Mouse (Mus musculus): Measurements from ENCODE around the gene Myh14. TPM values are rescaled to one million over a fixed set of nuclear protein-coding genes. Genes with fewer than 3 reads are reported as not detected.

Myh14 gene
- polyA plus RNA-seq, 1 experiment = 3.7 TPM

GRCm38 (mm10) chr7:44568803-44569202 is 101.8 kb downstream of the Myh14 start:
- Histone ChIP-seq H3K4me1 (replicated peaks; ENCODE audit: control insufficient read depth, insufficient read depth, low read length) (no peaks in the 10 kb centered on the region), H3K36me3 (ENCODE audit: control insufficient read depth, insufficient read depth, low read length) (no peaks in the 10 kb centered on the region), H3K27me3 (ENCODE audit: control insufficient read depth, insufficient read depth, low read length) (no peaks in the 10 kb centered on the region), H3K27ac (ENCODE audit: control insufficient read depth, insufficient read depth, low read length) (no peak overlapping the region), H3K4me3 (ENCODE audit: control insufficient read depth, insufficient read depth, low read length) (no peak overlapping the region)
- DNase-seq = no peak
- TF ChIP-seq CTCF (IDR thresholded peaks at IDR 0.05; ENCODE audit: borderline replicate concordance, control insufficient read depth, extremely low read depth, insufficient read depth, low read length, poor library complexity) (no peak), POLR2A (IDR thresholded peaks at IDR 0.05; ENCODE audit: control insufficient read depth, extremely low read depth, insufficient read depth, low read length, poor library complexity) (no peak)
- WGBS = 87% methylated on average over 9 of the region's 9 CpGs

DNA sequence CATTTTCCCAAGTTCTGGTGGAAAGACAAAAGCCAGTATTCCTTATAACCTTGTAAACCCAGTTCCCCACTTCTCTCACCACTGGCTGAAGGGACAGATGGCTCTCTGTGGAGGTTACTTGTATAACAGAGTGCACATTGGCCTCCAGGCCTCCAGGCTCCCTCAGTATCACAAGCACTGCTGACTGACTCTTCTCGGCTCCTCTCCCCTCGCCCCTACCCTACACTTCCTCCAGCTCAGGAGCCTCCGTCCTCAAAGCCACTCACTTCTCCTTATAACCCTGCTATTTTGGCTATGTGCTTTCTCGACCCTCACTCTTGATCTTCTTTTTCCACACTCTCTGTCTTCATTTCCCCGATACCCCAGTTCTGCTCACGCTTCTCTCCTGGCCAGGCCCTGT is 105.2 kb downstream of the Myh14 start:
- no peaks in the 10 kb centered on the region for H3K36me3 ChIP-seq (ENCODE audit: control insufficient read depth, insufficient read depth, low read length)
- H3K27me3 ChIP-seq (ENCODE audit: control insufficient read depth, insufficient read depth, low read length) = no peaks in the 10 kb centered on the region
- WGBS = 63% methylated on average over 6 of the region's 6 CpGs
- TF ChIP-seq POLR2A (IDR thresholded peaks at IDR 0.05; ENCODE audit: control insufficient read depth, extremely low read depth, insufficient read depth, low read length, poor library complexity) = no peak
- TF ChIP-seq CTCF (IDR thresholded peaks at IDR 0.05; ENCODE audit: borderline replicate concordance, control insufficient read depth, extremely low read depth, insufficient read depth, low read length, poor library complexity) = no peak
- H3K27ac ChIP-seq (ENCODE audit: control insufficient read depth, insufficient read depth, low read length) = no peak overlapping the region
- DNase-seq = no peak
- H3K4me1 ChIP-seq (replicated peaks; ENCODE audit: control insufficient read depth, insufficient read depth, low read length) = no peaks in the 10 kb centered on the region
- H3K4me3 ChIP-seq (ENCODE audit: control insufficient read depth, insufficient read depth, low read length) = no peak overlapping the region

- no peak overlapping the region for H3K27ac ChIP-seq (ENCODE audit: control insufficient read depth, insufficient read depth, low read length)
- no peak for TF ChIP-seq CTCF (IDR thresholded peaks at IDR 0.05; ENCODE audit: borderline replicate concordance, control insufficient read depth, extremely low read depth, insufficient read depth, low read length, poor library complexity)
- no peak for TF ChIP-seq POLR2A (IDR thresholded peaks at IDR 0.05; ENCODE audit: control insufficient read depth, extremely low read depth, insufficient read depth, low read length, poor library complexity)
These were observed 106.2 kb downstream of the Myh14 start for GRCm38 (mm10) chr7:44564486-44564885.

GRCm38 (mm10) chr7:44563284-44563683 is 107.4 kb downstream of the Myh14 start:
- no peaks in the 10 kb centered on the region for H3K27me3 ChIP-seq (ENCODE audit: control insufficient read depth, insufficient read depth, low read length)
- no peak for TF ChIP-seq POLR2A (IDR thresholded peaks at IDR 0.05; ENCODE audit: control insufficient read depth, extremely low read depth, insufficient read depth, low read length, poor library complexity)
- TF ChIP-seq CTCF (IDR thresholded peaks at IDR 0.05; ENCODE audit: borderline replicate concordance, control insufficient read depth, extremely low read depth, insufficient read depth, low read length, poor library complexity) = no peak
- no peak for DNase-seq
- 70% methylated on average over 8 of the region's 8 CpGs for WGBS
- H3K4me1 ChIP-seq (replicated peaks; ENCODE audit: control insufficient read depth, insufficient read depth, low read length) = no peaks in the 10 kb centered on the region
- no peaks in the 10 kb centered on the region for H3K36me3 ChIP-seq (ENCODE audit: control insufficient read depth, insufficient read depth, low read length)
- H3K27ac ChIP-seq (ENCODE audit: control insufficient read depth, insufficient read depth, low read length) = no peak overlapping the region
- H3K4me3 ChIP-seq (ENCODE audit: control insufficient read depth, insufficient read depth, low read length) = no peak overlapping the region

More at GRCm38 (mm10) chr7:44564486-44564885, 106.2 kb downstream of the Myh14 start:
- WGBS = 94% methylated on average over 10 of the region's 10 CpGs
- H3K4me1 ChIP-seq (replicated peaks; ENCODE audit: control insufficient read depth, insufficient read depth, low read length) = no peaks in the 10 kb centered on the region
- no peak overlapping the region for H3K4me3 ChIP-seq (ENCODE audit: control insufficient read depth, insufficient read depth, low read length)
- DNase-seq = no peak
- no peaks in the 10 kb centered on the region for H3K27me3 ChIP-seq (ENCODE audit: control insufficient read depth, insufficient read depth, low read length)
- no peaks in the 10 kb centered on the region for H3K36me3 ChIP-seq (ENCODE audit: control insufficient read depth, insufficient read depth, low read length)

- H3K27ac ChIP-seq (ENCODE audit: control insufficient read depth, insufficient read depth, low read length) = no peak overlapping the region
- TF ChIP-seq CTCF (IDR thresholded peaks at IDR 0.05; ENCODE audit: borderline replicate concordance, control insufficient read depth, extremely low read depth, insufficient read depth, low read length, poor library complexity) = peak; percentile 57; the same call in 1 of the 2 replicates
- TF ChIP-seq POLR2A (IDR thresholded peaks at IDR 0.05; ENCODE audit: control insufficient read depth, extremely low read depth, insufficient read depth, low read length, poor library complexity) = no peak
- DNase-seq = peak; percentile 81
These were observed 109.9 kb downstream of the Myh14 start for GRCm38 (mm10) chr7:44560435-44561400.

GRCm38 (mm10) chr7:44557629-44558028 is 113.0 kb downstream of the Myh14 start:
- H3K36me3 ChIP-seq (ENCODE audit: control insufficient read depth, insufficient read depth, low read length) = no peaks in the 10 kb centered on the region
- 87% methylated on average over 2 of the region's 2 CpGs for WGBS
- no peak overlapping the region for H3K27ac ChIP-seq (ENCODE audit: control insufficient read depth, insufficient read depth, low read length)
- no peak overlapping the region for H3K4me3 ChIP-seq (ENCODE audit: control insufficient read depth, insufficient read depth, low read length)
- TF ChIP-seq POLR2A (IDR thresholded peaks at IDR 0.05; ENCODE audit: control insufficient read depth, extremely low read depth, insufficient read depth, low read length, poor library complexity) (no peak), CTCF (IDR thresholded peaks at IDR 0.05; ENCODE audit: borderline replicate concordance, control insufficient read depth, extremely low read depth, insufficient read depth, low read length, poor library complexity) (no peak)
- H3K27me3 ChIP-seq (ENCODE audit: control insufficient read depth, insufficient read depth, low read length) = no peaks in the 10 kb centered on the region
- peaks cover 7% of the 10 kb centered on the region for H3K4me1 ChIP-seq (replicated peaks; ENCODE audit: control insufficient read depth, insufficient read depth, low read length)
- no peak for DNase-seq

More at GRCm38 (mm10) chr7:44560435-44561400, 109.9 kb downstream of the Myh14 start:
- Histone ChIP-seq H3K4me1 (replicated peaks; ENCODE audit: control insufficient read depth, insufficient read depth, low read length) (no peaks in the 10 kb centered on the region), H3K36me3 (ENCODE audit: control insufficient read depth, insufficient read depth, low read length) (no peaks in the 10 kb centered on the region), H3K27me3 (ENCODE audit: control insufficient read depth, insufficient read depth, low read length) (no peaks in the 10 kb centered on the region), H3K4me3 (ENCODE audit: control insufficient read depth, insufficient read depth, low read length) (no peak overlapping the region)
- whole genome bisulfite sequencing = 62% methylated on average over 18 of the region's 18 CpGs

Other genes with a start within 250 kb of the Myh14 start
- 0.84 and 1.4 TPM in 2 replicates for gene Lrrc4b, start 241.8 kb downstream of the Myh14 start, polyA plus RNA-seq (2012; rRNA removed)
- 0.32 and 1.6 TPM in 2 replicates for gene Aspdh, start 205.5 kb downstream of the Myh14 start, polyA plus RNA-seq (2012; rRNA removed)
- gene Josd2, start 202.9 kb downstream of the Myh14 start, polyA plus RNA-seq (2012; rRNA removed) = 107 and 142 TPM in 2 replicates
- 378 and 406 TPM in 2 replicates for gene Emc10, start 174.3 kb downstream of the Myh14 start, polyA plus RNA-seq (2012; rRNA removed)
- 7.8 and 9.4 TPM in 2 replicates for gene Fam71e1, start 174.3 kb downstream of the Myh14 start, polyA plus RNA-seq (2012; rRNA removed)
- 0.53 and 0.55 TPM in 2 replicates for gene Mybpc2, start 146.2 kb downstream of the Myh14 start, polyA plus RNA-seq (2012; rRNA removed)
- 40.3 and 43.3 TPM in 2 replicates for gene Spib, start 138.8 kb downstream of the Myh14 start, polyA plus RNA-seq (2012; rRNA removed)
- gene Pold1, start 122.0 kb downstream of the Myh14 start, polyA plus RNA-seq (2012; rRNA removed) = 208 and 235 TPM in 2 replicates
- 302 and 308 TPM in 2 replicates for gene Nr1h2, start 116.9 kb downstream of the Myh14 start, polyA plus RNA-seq (2012; rRNA removed)
- gene Napsa, start 98.5 kb downstream of the Myh14 start, polyA plus RNA-seq (2012; rRNA removed) = 28.0 and 32.0 TPM in 2 replicates
- gene Kcnc3, start 80.2 kb downstream of the Myh14 start, polyA plus RNA-seq (2012; rRNA removed) = 0.82 and 1.0 TPM in 2 replicates
- gene Izumo2, start 37.9 kb upstream of the Myh14 start, polyA plus RNA-seq (2012; rRNA removed) = not detected in 2 replicates
- gene Vrk3, start 77.6 kb upstream of the Myh14 start, polyA plus RNA-seq (2012; rRNA removed) = 105 and 111 TPM in 2 replicates
- gene Zfp473, start 80.2 kb upstream of the Myh14 start, polyA plus RNA-seq (2012; rRNA removed) = 1.1 TPM in 2 replicates
- gene Nup62, start 145.2 kb upstream of the Myh14 start, polyA plus RNA-seq (2012; rRNA removed) = 189 and 223 TPM in 2 replicates
- gene Il4i1, start 145.5 kb upstream of the Myh14 start, polyA plus RNA-seq (2012; rRNA removed) = 71.7 and 74.4 TPM in 2 replicates
- 76.5 and 102 TPM in 2 replicates for gene Atf5, start 145.8 kb upstream of the Myh14 start, polyA plus RNA-seq (2012; rRNA removed)
- gene Akt1s1, start 178.1 kb upstream of the Myh14 start, polyA plus RNA-seq (2012; rRNA removed) = 91.4 and 120 TPM in 2 replicates
- gene Tbc1d17, start 178.2 kb upstream of the Myh14 start, polyA plus RNA-seq (2012; rRNA removed) = 138 and 151 TPM in 2 replicates
- 110 and 135 TPM in 2 replicates for gene Pnkp, start 186.3 kb upstream of the Myh14 start, polyA plus RNA-seq (2012; rRNA removed)
- 316 and 338 TPM in 2 replicates for gene Ptov1, start 198.9 kb upstream of the Myh14 start, polyA plus RNA-seq (2012; rRNA removed)
- 220 and 266 TPM in 2 replicates for gene Med25, start 221.9 kb upstream of the Myh14 start, polyA plus RNA-seq (2012; rRNA removed)
- 60.9 and 73.3 TPM in 2 replicates for gene Fuz, start 225.2 kb upstream of the Myh14 start, polyA plus RNA-seq (2012; rRNA removed)

All from thymus, adult 2 months (tissue).